Mouse (Mus musculus) midbrain, embryonic 12.5 days (tissue): ENCODE data around the gene Plpp1. TPM values are rescaled to one million over a fixed set of nuclear protein-coding genes. Genes with fewer than 3 reads are reported as not detected.

ENCODE experiments used
- ATAC-seq: fragments of 200-750 bp; cut with Nextera tagmentation; 2 replicates; pipeline ENCODE4 v1.8.0; 2017; ENCODE audit warnings: low read depth, moderate TSS enrichment, moderate library complexity; ENCODE audit not compliant: low FRiP score
- H3K27ac ChIP-seq: fragments of 300-500 bp; sonication (generic); replicated peaks from 2 replicates; pipeline ENCODE4 v1.5.1; 2016; ENCODE audit warnings: mild to moderate bottlenecking
- H3K27me3 ChIP-seq: fragments of 300-500 bp; sonication (generic); 2 replicates; pipeline ENCODE4 v1.6.1; 2016; ENCODE audit warnings: mild to moderate bottlenecking
- H3K36me3 ChIP-seq: fragments of 300-500 bp; sonication (generic); 2 replicates; pipeline ENCODE4 v1.6.1; 2016
- H3K4me1 ChIP-seq: fragments of 300-500 bp; sonication (generic); 2 replicates; pipeline ENCODE4 v1.6.1; 2016
- H3K4me2 ChIP-seq: fragments of 300-500 bp; sonication (generic); replicated peaks from 2 replicates; pipeline ENCODE4 v1.6.1; 2016; ENCODE audit warnings: mild to moderate bottlenecking, moderate library complexity
- H3K4me3 ChIP-seq: fragments of 300-500 bp; sonication (generic); 2 replicates; pipeline ENCODE4 v1.5.1; 2016; ENCODE audit warnings: mild to moderate bottlenecking
- H3K9ac ChIP-seq: fragments of 300-500 bp; sonication (generic); replicated peaks from 2 replicates; pipeline ENCODE4 v1.6.1; 2016; ENCODE audit warnings: mild to moderate bottlenecking, moderate library complexity
- H3K9me3 ChIP-seq: fragments of 300-500 bp; sonication (generic); 2 replicates; pipeline ENCODE4 v1.6.1; 2016; ENCODE audit warnings: mild to moderate bottlenecking
- WGBS: fragments of 180-500 bp; shearing (Covaris S2); methylation state at CpG from one replicate; pipeline ENCODE4 v1.1.7; 2016; 5-methylcytosine and 5-hydroxymethylcytosine counted together
- polyA plus RNA-seq: library from polyadenylated mRNA; unstranded; fragments of >200 nt; fragmentation: Nextera tagmentation; extraction: Ambion mirVana; gene quantifications from 2 replicates; pipeline ENCODE4 v1.2.1, GENCODE M21; 2016

The Plpp1 gene
- polyA plus RNA-seq, 1 experiment from 2014 or later = 24.7 TPM

DNA sequence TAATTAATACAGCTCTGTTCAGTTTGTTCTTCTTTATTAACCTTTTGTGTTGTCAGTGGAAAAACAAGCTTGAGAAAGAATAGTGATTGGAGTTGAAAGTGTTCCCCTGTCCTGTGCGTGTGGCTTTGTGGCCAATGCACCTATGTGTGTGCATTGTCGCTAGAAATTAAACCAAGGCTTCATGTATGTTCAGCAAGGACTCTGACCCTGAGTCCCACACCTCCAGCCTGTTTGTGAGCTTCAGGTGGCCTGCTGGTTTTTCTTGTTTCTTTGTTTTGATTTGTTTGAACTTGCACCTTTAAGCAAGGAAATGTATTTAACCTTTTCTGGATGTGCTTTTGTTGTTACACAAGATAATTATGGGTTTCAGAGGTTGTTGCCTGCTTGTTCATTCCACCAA, 29.0 kb downstream of the Plpp1 start:
- Histone ChIP-seq H3K4me3 (no peak overlapping the region), H3K27ac (no peak overlapping the region), H3K9me3 (no peaks in the 10 kb centered on the region), H3K9ac (no peak overlapping the region), H3K4me2 (no peak overlapping the region), H3K27me3 (no peaks in the 10 kb centered on the region), H3K36me3 (no peaks in the 10 kb centered on the region), H3K4me1 (peaks cover 5% of the 10 kb centered on the region; the same call in 1 of the 2 replicates)
- no peak for ATAC-seq
- WGBS = 96% methylated on average over 2 of the region's 2 CpGs

DNA sequence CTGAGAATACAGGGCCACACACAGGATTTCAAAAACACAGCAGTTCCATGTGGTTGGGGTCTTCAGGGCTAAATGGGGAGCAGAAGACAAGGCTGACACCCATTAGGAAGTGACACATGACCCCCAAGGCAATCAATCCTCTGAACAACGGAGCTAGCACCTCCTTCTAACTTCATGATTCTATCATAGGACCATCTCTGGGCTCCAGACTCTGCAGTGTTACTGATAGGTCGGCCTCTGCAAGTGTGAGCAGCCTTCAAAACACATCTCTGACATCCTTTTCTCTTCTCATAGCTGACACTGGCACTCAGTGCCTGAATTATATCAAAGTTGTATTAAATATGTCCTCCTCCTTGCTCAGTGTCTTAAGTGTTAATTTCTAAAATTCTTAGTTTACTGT, 32.0 kb downstream of the Plpp1 start:
- Histone ChIP-seq H3K4me1 (peaks cover 5% of the 10 kb centered on the region; the same call in 1 of the 2 replicates), H3K9me3 (no peaks in the 10 kb centered on the region), H3K27me3 (no peaks in the 10 kb centered on the region), H3K27ac (no peak overlapping the region), H3K4me2 (no peak overlapping the region), H3K9ac (no peak overlapping the region), H3K4me3 (no peak overlapping the region), H3K36me3 (no peaks in the 10 kb centered on the region)
- WGBS = 55% methylated on average over 2 of the region's 2 CpGs
- ATAC-seq = no peak

DNA sequence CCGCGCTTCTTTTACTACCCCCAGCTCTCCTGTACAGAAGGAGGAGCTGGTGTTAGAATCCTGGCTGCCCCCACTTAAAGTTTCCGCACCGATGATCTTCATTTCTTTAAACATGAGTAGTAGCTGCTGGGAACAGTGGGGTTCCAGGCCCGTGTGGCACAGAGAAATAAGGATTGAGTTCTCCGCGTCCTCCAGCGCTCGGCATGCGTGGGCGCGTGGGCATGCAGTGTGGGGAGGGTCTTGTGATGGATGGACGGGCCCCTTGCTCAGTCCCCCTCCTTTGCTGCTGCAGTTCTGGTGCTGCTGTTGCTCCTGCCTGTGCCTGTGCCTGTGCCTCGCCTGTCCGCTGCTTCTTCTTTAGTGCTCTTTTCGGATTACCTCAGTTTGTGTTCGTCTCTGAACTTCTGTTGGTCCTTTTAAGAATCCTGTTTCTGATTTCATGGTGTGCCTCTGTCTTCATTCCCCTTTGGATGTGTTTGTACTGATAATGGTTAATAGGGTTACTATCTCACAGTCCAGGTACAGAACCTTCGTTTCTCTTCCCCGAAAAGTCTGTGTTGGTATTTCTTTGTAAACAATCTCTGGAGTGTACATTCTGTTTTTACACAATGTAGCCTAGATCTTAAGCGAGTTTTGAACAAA, 32.8 kb downstream of the Plpp1 start:
- Histone ChIP-seq H3K27me3 (no peaks in the 10 kb centered on the region), H3K4me3 (no peak overlapping the region), H3K27ac (no peak overlapping the region), H3K4me2 (no peak overlapping the region), H3K4me1 (peaks cover 5% of the 10 kb centered on the region; the same call in 1 of the 2 replicates), H3K36me3 (no peaks in the 10 kb centered on the region), H3K9ac (no peak overlapping the region), H3K9me3 (no peaks in the 10 kb centered on the region)
- ATAC-seq = no peak
- 65% methylated on average over 20 of the region's 20 CpGs for WGBS

DNA sequence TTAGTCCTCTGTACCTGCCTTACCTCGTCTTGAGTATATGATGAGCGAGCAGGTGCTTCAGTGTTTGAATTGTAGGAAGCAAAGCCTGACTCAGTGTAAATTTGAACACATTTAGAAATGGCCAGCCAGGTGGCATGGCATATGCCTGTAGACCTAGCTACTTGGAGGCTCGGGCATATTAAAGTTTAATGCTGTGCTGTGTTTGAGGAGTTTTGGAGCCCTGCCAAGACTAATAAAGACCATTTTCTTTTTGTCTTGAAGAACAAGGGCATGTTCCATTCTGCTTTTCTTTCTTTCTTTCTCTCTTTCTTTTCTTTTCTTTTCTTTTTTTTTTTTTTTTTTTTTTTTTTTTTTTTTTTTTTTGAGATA, 33.3 kb downstream of the Plpp1 start:
- WGBS = 85% methylated on average over 3 of the region's 3 CpGs
- Histone ChIP-seq H3K9me3 (no peaks in the 10 kb centered on the region), H3K4me3 (no peak overlapping the region), H3K9ac (no peak overlapping the region), H3K27me3 (no peaks in the 10 kb centered on the region), H3K4me1 (peaks cover 5% of the 10 kb centered on the region; the same call in 1 of the 2 replicates), H3K36me3 (no peaks in the 10 kb centered on the region), H3K27ac (no peak overlapping the region), H3K4me2 (no peak overlapping the region)
- no peak for ATAC-seq

DNA sequence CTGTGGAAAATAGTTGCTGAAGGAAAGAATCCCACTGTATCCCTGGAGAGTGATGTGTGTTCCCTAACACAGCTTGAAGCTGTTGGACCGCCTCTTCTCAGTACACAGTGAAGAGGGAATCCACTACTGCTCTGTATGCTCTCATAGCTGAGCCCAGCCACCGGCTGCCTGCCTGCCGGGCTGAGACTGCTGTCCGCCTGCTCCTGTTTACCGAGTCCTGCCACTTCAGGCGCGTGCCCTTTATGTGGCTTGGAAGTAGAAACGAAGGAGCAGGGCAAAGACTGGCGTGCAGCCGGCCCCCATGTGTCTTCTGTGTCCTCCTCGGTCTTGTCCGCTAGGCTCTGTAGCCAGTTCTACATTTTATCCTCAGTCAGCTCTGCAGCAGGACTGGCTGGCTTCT, 34.5 kb downstream of the Plpp1 start:
- H3K4me3 ChIP-seq = no peak overlapping the region
- no peaks in the 10 kb centered on the region for H3K36me3 ChIP-seq
- no peak for ATAC-seq
- peaks cover 5% of the 10 kb centered on the region; the same call in 1 of the 2 replicates for H3K4me1 ChIP-seq
- no peak overlapping the region for H3K4me2 ChIP-seq
- no peaks in the 10 kb centered on the region for H3K27me3 ChIP-seq
- H3K9me3 ChIP-seq = no peaks in the 10 kb centered on the region
- H3K9ac ChIP-seq = no peak overlapping the region
- no peak overlapping the region for H3K27ac ChIP-seq
- WGBS = 32% methylated on average over 12 of the region's 12 CpGs

DNA sequence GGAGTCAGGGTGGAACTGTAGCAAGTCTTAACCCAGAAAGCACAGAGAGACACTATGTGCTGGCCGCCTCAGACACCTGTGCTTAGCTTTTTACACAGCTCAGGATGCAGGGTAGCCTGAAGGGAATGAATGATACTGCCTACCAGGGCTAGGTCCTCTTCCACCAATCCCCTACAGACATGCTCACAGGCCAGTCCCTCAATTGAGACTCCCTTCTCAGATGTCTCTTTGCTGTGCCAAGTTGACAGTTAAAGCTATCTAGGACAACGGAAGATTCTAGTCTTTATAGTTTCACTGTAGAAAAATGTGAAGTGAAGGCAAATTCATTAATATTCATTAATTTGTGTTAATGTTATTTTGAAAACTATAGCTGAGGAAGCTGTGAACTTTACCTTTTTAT, 36.4 kb downstream of the Plpp1 start:
- no peak overlapping the region for H3K27ac ChIP-seq
- no peaks in the 10 kb centered on the region for H3K27me3 ChIP-seq
- ATAC-seq = no peak
- no peak overlapping the region for H3K9ac ChIP-seq
- H3K36me3 ChIP-seq = no peaks in the 10 kb centered on the region
- WGBS = 80% methylated on average over 2 of the region's 2 CpGs
- H3K4me2 ChIP-seq = no peak overlapping the region
- peaks cover 5% of the 10 kb centered on the region; the same call in 1 of the 2 replicates for H3K4me1 ChIP-seq
- no peak overlapping the region for H3K4me3 ChIP-seq
- H3K9me3 ChIP-seq = no peaks in the 10 kb centered on the region

DNA sequence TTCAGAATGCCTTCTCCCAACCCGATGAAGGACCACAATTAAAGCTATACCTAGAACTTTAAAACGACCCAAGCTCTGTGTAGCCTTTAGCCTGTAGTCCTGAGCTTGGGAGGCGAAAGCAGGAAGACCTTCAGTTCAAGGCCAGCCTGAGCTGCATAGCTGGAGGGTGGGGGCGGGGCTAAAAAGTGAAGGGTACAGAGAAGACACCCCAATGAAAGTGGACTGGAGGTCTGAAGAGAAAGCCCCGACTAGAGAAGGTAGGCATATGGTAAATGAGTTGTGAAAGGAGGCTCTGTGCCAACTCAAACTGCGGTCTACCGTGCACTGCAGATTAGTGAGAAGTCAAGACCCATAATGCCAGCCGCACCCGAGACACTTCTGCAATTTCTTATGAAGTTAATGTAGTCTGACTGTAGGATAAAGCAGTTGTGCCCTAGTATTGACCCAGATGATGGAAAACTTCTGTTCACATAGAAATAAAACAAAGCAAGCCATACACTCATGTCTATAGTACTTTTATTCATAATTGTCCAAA, 37.1 kb downstream of the Plpp1 start:
- Histone ChIP-seq H3K4me1 (peaks cover 5% of the 10 kb centered on the region; the same call in 1 of the 2 replicates), H3K9me3 (no peaks in the 10 kb centered on the region), H3K4me3 (no peak overlapping the region), H3K27ac (no peak overlapping the region), H3K27me3 (no peaks in the 10 kb centered on the region), H3K36me3 (no peaks in the 10 kb centered on the region), H3K4me2 (no peak overlapping the region), H3K9ac (no peak overlapping the region)
- 84% methylated on average over 9 of the region's 9 CpGs for WGBS
- no peak for ATAC-seq

DNA sequence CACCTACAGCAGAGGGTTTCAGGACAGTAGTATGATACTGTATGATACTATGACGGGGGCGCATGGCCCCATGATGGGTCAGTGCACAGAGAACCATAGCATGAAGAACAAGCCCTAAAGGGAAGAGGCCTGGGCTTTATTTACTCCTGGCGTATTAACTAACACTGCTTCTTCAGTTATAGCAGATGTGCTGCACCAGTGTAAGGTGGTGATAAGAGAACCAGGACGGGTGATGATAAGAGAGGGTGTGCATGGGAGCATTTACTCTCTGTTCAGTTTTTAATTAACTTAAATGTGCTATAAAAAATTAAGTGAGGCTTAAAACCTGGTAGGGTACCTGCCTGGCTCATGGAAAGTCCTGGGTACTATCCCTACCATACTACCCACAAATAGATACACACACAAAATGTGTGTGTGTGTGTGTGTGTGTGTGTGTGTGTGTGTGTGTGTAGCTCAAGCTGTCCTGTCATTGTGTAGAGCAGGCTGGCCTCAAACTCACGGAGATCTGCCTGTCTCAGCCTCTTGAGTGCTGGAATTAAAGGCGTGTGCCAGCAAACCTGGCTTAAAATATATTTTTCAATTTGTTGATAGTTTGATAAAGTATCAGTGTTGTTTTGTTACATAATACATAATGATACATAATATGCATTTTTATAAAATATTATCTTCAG, 38.1 kb downstream of the Plpp1 start:
- H3K4me3 ChIP-seq = no peak overlapping the region
- ATAC-seq = no peak
- no peak overlapping the region for H3K4me2 ChIP-seq
- no peaks in the 10 kb centered on the region for H3K9me3 ChIP-seq
- no peaks in the 10 kb centered on the region for H3K4me1 ChIP-seq
- H3K27me3 ChIP-seq = no peaks in the 10 kb centered on the region
- no peak overlapping the region for H3K9ac ChIP-seq
- no peaks in the 10 kb centered on the region for H3K36me3 ChIP-seq
- H3K27ac ChIP-seq = no peak overlapping the region
- WGBS = 91% methylated on average over 6 of the region's 6 CpGs

DNA sequence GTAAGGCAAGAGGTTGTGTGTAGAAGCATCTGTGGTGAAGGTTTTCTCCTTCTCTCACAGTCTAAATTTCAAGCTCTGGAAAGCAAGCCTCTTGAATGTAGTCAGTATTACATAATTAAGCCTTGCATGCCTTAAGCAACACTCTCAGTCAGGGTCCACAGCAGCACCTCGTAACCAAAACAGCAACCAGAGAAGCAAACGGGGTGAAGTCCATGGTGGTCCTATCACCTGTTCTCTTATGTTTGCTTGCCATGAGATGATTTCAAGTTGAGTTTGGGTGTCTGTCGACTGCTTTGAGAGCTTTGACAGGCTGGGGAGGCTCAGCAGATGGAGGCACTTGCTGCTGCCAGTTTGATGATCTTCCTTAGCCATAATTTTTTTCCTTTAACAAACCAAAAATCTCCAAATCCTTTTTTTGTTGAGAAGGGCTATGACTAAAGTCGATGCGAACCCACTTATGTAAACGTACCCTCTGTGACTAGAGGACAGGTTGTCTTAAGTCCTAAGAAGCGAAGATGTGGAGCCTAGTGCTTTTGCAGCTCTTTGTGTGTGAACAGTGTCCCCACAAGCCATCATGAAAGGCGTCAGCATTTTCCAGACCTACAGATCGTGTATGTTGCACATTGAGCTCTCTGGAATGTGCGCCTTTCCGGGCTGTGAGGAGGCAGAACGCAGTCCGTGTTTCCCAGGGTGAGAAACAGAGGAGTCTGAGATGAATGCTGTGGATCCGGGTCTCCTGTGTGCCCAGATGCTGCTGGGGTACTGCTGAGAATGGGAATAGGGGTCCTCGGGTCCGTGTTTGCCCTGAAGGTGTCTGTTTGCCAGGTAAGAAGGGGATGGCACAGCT, 39.9 kb downstream of the Plpp1 start:
- 92% methylated on average over 16 of the region's 16 CpGs for WGBS
- Histone ChIP-seq H3K4me3 (no peak overlapping the region), H3K4me2 (no peak overlapping the region), H3K9me3 (no peaks in the 10 kb centered on the region), H3K4me1 (no peaks in the 10 kb centered on the region), H3K27ac (no peak overlapping the region), H3K36me3 (peaks cover 7% of the 10 kb centered on the region; the same call in 1 of the 2 replicates), H3K27me3 (no peaks in the 10 kb centered on the region), H3K9ac (no peak overlapping the region)
- no peak for ATAC-seq

DNA sequence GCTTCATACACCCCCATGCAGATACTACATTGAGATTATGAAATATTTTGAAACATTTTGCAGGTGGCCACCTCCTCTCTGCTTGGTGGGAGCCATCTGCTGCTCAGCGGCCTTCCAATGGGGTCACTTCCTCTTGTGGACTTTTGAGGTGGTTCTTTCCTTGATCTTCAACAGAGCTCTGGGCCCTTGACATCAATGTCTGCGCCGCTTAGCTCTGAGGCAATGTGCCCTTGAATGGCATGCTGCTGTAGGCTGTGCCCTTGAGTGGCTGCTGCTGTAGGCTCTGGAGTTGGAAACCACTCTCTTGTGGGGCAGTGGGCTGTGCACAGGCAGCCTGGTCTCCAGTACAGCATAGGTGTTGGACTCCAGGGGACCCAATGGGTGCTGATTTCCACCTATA, 45.3 kb downstream of the Plpp1 start:
- H3K36me3 ChIP-seq = peaks cover 7% of the 10 kb centered on the region; the same call in 1 of the 2 replicates
- no peak overlapping the region for H3K4me3 ChIP-seq
- no peaks in the 10 kb centered on the region for H3K27me3 ChIP-seq
- no peak overlapping the region for H3K27ac ChIP-seq
- H3K4me1 ChIP-seq = no peaks in the 10 kb centered on the region
- no peak for ATAC-seq
- H3K4me2 ChIP-seq = no peak overlapping the region
- no peak overlapping the region for H3K9ac ChIP-seq
- WGBS = 95% methylated on average over 3 of the region's 3 CpGs
- H3K9me3 ChIP-seq = no peaks in the 10 kb centered on the region

DNA sequence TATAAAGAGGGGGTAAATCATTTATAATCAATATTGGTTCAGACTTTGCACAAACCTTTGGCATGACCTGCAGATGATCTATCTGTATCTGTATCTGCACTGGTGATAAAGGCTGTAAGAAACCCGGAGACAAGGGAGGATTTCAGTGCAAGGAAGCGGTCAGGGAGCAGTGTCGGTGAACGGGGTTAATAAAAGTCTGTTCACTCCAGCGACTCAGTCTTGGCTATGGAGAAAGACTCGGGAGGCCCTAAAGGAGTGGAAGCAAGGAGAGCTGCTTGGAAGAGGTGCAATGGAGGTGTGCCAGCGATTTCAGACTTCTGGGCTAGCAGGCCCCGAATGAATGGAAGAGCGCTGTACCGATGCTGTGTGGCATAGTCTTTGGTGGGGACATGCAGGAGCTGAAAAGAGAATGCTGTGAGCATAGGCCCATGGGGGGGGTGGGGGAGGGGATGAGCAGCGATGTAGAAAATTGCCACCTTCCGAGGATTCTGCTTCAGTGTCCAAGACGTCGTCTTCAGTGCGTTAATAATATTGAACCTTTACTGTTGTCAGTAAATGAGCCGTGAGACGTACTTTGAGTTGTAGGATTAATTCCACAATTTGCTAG, 53.2 kb downstream of the Plpp1 start:
- Histone ChIP-seq H3K4me1 (peaks cover 7% of the 10 kb centered on the region), H3K9ac (no peak overlapping the region), H3K27ac (no peak overlapping the region), H3K9me3 (no peaks in the 10 kb centered on the region), H3K27me3 (no peaks in the 10 kb centered on the region), H3K4me3 (no peak overlapping the region), H3K36me3 (no peaks in the 10 kb centered on the region), H3K4me2 (0 out of 2 replicates have a peak overlapping the region, but pooled peaks have one; percentile 6)
- 45% methylated on average over 17 of the region's 17 CpGs for WGBS
- ATAC-seq = no peak
